Mouse (Mus musculus): ENCODE data around the gene Nrm. TPM values are rescaled to one million over a fixed set of nuclear protein-coding genes. Genes with fewer than 3 reads are reported as not detected.

Gene Nrm
- 38.0 and 41.2 TPM in 2 replicates for polyA plus RNA-seq (2015; fragmentation: Nextera tagmentation; extraction: Ambion mirVana)

DNA sequence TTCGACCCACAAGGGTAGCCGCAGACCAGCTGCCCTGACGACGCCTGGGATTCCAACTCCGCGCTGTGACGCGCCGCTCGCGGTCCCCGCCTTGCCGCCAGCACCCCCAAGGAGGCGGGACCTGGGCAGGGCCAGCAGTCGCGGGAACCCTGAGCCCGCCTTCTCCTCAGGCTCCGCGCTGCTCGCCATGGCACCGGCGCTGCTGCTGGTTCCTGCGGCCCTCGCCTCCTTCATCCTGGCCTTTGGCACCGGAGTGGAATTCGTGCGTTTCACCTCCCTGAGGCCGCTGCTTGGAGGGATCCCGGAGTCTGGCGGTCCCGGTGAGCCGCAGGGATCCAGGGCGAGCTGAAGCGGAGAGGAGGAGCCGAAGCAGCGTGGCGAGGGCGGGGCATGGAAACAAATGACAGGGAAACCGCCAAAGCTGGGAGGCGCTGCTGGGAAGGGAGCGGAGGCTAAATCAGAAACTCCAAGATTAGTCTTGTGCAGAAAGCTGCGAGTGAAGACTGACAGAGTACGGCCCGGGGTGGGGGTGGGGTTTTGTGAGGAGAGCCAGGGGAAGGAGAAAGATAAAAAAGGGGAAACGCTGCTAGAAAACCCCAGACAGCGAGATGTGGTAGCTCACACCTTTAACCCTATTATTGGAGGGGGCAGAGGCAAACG lies at the start of gene Nrm:
Gene Nrm, plus strand, starts transcription at position 121 of the 660 bp plus-strand sequence.

DNA sequence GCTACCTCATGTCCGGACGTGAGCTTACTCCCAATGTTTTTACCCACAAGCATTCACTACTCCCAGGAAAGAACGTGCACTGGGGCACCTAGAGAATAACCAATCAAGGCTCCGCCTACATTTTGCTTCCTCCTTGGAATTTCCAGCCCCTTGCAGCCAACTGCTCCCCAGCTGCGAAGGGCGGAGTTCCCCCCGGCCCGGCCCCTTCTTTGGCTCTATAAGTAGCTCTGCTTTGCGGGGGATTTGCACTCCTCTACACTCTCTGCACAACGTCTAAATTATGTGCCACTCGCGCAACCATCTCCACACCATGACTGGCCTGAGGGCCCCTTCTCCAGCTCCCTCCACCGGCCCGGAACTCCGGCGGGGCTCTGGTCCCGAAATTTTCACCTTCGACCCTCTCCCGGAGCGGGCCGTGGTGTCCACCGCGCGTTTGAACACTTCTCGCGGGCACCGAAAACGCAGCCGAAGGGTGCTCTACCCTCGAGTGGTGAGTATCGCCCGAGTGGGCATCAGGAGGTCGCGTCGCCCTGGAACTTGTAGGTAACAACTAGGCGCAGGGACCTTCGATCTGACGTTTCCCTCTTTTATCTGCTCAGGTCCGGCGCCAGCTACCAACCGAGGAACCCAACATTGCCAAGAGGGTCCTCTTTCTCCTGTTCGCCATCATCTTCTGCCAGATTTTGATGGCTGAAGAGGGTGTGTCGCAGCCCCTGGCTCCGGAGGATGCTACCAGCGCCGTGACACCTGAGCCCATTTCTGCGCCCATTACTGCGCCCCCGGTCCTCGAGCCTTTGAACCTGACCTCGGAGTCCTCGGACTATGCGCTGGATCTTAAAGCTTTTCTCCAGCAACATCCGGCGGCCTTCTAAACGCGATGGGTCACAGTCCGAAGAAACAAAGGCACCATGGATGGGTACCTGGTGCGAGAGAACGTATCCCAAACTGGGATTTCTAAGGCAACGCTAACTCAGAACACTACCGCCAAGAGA lies 39.4 kb upstream of the Nrm start, which contains the start of gene Ier3:
Gene Ier3, plus strand, starts transcription at position 246 of the 992 bp plus-strand sequence.

DNA sequence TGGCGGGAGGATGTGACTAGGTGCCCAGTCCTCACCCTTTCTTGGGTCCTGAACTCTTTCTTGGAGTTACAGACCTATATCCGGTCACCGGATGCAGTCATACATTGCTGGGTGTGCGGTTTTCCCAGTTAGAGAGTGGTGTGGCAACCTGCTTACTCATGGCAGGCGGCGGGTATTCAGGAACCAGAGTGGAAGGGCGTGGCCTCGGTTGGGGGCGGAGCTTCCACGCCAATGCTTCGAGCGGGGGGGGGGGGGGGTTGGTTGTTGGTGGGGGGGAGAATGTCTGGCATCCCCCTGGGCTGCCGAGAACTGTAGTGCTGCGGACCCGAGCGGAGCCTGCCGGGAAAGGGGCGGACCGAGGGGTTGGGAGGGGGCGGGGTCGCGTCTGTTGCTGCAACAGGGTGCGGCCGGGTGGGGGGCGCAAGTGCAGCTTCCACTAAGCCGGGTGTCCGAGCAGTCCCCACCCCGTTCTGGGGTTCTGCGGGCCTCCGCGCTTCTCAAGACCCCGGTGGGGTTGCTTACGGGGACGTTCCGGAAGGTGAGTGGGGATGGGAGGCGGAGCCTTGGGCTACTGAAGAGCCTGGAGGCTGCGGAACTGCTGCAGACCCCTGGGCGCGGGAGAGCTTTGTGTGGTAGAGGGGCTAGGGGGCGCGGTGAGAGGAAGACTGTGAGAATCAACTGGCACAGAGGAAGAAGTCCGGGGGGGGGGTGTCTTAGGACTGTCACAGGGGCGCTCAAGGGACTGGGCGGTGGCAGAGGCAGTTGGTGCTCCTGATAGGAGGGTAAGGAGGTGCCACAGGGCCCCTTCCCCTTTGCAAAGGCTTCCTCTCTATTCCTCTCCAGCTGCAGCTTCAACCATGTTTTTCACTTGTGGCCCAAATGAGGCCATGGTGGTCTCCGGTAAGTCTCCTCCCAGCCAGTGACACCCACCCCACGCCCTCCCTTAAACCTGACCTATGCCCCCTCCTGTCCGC lies 37.9 kb upstream of the Nrm start, which contains the start of gene Flot1:
Gene Flot1, plus strand, starts transcription at position 267 of the 974 bp plus-strand sequence.

DNA sequence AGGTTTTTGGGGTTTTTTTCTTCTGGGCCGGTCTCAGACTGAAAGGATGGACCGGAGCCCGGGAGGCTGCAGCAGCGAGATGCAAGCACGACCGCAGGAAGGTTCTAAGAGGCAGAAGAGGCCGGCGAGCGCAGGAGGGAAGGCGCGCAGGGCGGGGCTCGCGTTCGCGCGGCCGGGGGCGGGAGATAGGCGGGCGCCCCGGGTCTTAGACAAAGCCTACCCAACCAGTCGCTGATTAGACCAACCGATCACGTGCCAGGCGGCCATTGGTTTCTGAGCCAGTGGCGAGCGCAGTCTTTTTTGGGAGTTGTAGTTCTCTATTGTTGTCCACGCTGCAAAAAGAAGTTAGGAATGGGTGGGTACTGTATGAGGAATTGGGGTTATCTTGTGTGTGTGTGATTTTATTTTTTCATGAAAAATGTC lies 23.0 kb upstream of the Nrm start, which contains the start of gene Tubb5:
Gene Tubb5, minus strand, starts transcription at position 185 of the 423 bp plus-strand sequence.

DNA sequence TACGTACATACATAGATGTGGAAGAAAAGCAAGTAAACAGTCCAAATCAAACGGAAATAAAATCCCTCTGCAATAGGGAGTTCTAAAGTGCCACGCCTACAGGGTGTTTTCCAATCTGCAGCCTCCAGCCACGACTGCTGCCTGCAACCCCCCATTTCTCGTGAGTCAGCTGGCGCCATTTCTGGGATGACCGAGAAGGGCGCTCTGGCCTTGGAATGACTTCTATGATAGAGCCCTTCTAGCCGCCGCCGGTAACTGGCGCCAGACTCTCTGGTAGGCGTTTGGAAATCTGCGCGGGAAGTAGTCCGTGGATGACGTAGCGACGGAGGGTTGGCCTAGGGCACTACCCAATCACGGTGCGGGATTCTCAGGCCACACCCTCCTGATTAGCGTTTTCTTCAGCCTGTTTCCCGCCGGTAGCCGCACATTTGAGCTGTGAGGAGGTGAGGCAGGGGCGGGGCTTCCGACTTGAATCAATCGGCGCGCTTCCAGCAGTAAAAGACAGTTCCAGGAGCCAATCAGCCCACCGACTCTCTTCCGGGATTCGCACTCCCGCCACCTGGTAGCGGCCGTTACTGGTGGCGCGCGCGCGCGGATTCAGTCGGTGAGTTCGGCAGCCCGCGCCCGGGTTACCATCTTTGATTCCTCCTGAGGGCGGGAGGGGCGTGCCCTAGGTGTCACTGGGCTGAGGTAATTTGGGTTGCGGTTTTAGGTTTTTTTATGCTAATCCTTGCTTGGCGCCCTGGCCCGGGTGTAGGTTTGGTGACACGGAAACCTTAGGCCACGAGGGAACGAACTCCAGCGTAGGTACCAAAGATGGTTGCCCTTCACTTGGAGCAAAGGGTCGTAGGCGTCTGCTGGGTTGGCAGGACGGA lies 19.8 kb upstream of the Nrm start, which contains the start of gene Mdc1:
Gene Mdc1, plus strand, starts transcription at position 440 of the 875 bp plus-strand sequence.

DNA sequence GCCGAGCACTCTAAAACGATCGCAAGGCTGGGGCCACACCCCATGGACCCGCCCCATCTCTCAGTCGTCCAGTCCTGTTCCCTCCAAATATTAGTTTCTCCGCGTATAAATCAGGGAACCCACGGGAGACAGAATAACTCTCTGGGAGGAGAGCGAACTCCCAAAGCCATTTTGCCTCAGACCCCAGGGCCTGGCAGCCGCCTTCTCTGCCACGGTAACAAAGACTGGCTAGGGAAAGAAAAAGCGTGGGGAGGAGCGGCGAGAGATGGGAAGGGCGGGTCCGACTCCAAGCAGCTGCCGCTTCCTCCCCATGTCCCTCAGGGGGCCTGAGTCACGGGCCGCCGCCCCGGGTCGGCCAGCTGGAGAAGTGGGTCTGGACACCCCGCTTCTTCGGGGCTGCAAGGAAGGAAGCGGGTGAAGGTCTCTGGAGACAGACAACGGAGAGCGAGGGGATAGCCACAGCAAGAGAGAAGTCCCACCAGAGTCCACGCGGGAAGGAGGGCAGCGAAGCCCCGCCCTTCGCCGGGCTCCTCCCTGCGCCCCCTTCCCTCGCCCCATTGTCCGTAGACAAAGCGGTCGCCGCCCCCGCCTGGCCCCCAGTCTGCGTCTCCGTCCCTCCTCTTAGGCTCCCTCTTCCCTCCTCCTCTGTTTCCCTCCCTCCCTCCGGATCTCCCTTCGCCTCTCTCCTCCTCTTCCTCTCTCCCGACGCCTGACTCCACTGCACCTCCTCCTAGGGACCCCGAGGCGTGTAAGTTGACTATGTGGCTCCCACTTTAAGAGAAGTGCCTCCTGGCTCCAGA lies 4.6 kb downstream of the Nrm start, which contains the start of gene Ppp1r18:
Gene Ppp1r18, plus strand, starts transcription at position 113 of the 800 bp plus-strand sequence.

DNA sequence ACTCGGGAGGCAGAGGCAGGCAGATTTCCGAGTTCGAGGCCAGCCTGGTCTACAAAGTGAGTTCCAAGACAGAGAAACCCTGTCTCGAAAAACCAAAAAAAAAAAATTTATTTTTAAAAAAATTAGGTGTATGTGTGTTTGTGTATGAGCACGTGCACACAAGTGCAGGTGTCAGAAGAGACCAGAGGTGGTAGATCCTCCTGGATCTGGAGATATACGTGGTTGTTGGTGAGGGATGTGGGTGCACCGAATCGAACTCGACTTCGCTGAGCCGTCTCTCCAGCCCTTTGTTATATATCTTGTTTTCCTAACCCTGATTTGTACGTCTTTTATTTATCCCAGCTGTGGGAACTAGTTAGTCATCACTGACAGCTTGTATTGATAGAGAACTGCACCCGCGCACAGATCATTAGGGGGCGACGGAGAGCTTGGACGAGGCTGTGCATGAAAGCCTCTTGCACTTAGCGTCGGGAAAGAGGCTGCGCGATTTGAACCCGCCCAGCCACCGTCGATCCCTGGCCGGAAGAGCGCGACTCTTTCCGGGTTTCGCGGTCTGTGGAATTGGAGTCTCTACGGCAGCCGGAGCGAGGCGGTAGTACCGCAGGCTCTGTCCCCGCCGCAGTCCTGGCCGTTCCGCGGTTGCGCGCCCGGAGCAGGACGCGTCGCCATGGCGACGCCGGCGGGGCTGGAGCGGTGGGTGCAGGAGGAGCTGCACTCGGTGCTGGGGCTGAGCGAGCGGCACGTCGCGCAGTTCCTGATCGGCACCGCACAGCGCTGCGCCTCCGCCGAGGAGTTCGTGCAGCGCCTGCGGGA lies 18.3 kb downstream of the Nrm start, which contains the start of gene Dhx16:
Gene Dhx16, plus strand, starts transcription at position 575 of the 813 bp plus-strand sequence.

DNA sequence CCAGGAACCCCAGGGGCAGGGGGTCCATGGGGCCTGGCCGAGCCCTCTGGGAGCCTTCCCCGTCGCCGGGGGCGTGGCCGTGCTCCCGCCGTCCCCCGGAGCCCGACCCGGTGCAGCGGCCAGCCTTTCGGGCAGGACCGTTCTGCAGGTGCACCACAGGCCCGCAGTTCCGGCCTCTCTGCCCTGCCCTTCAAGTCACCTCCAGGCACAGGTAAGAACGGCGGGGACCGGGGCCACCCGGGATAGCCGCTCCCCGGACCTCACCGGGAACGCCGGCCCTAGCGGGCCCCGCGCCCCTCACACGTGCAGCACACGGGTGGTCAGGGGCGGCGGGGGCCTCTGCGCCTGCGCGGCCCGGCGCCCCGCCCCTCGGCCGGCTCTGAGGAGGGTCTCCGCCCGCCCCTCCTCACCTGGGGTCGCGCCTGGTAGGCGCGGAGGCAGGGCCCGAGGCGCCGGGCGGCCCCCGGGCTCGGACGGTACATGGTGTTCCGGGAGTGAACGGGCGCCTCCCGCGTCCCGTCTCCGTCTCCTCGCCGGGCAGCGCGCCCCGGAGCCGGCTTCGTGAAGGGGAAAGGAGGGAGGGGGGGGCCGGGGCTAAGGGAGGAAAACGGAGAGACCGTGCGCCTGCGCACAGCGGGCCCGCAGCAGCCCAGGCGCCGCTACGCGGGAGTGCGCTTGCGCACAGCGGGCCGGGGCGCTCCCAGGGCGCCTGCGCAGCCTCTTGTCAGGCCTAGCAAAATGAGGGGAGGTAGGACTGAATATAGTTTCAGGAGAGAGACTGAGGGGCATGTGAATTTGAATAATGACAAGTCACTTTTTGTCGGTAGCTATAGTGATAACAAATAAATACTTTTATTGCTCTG lies 35.9 kb downstream of the Nrm start, which contains the start of gene 2310061I04Rik:
Gene 2310061I04Rik, minus strand, starts transcription at position 651 of the 863 bp plus-strand sequence.

DNA sequence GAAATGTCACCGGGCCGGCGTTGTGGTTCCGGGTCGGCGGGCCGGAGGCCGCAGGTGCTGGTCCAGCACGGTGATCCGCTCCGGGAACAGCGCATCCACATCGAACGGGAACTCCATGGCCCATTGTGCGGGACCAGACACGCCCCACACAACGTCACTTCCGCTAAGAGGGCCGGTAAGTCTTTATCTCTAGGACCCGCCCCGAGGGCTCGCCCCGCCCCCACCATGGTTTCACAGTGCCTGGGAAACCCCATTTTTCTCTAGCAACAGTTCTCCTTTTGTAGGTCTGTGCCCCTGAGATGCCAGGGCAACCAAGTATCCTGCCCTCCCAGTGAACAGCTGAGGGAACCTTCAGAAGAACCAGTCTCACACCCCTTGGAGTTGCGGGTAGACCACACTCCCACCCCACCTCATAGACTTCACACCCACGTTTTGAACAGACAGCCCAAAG lies 48.8 kb downstream of the Nrm start, which contains the start of gene Atat1:
Gene Atat1, minus strand, starts transcription at position 157 of the 451 bp plus-strand sequence.

Other genes with a start within 250 kb of the Nrm start
- gene Gm9573, start 234.7 kb upstream of the Nrm start, polyA plus RNA-seq (2015; fragmentation: Nextera tagmentation; extraction: Ambion mirVana), result not detected in 2 replicates
- 0.07 and 0.12 TPM in 2 replicates for gene Mucl3, start 217.6 kb upstream of the Nrm start, polyA plus RNA-seq (2015; fragmentation: Nextera tagmentation; extraction: Ambion mirVana)
- gene Vars2, start 193.7 kb upstream of the Nrm start, polyA plus RNA-seq (2015; fragmentation: Nextera tagmentation; extraction: Ambion mirVana), result 7.5 and 7.6 TPM in 2 replicates
- 23.5 and 25.8 TPM in 2 replicates for gene Gtf2h4, start 187.6 kb upstream of the Nrm start, polyA plus RNA-seq (2015; fragmentation: Nextera tagmentation; extraction: Ambion mirVana)
- gene Ddr1, start 156.7 kb upstream of the Nrm start, polyA plus RNA-seq (2015; fragmentation: Nextera tagmentation; extraction: Ambion mirVana), result 13.8 and 18.6 TPM in 2 replicates
- 32.9 and 36.5 TPM in 2 replicates for gene Ier3, start 39.6 kb upstream of the Nrm start, polyA plus RNA-seq (2015; fragmentation: Nextera tagmentation; extraction: Ambion mirVana)
- 45.6 and 54.3 TPM in 2 replicates for gene Flot1, start 38.1 kb upstream of the Nrm start, polyA plus RNA-seq (2015; fragmentation: Nextera tagmentation; extraction: Ambion mirVana)
- 563 and 593 TPM in 2 replicates for gene Tubb5, start 23.0 kb upstream of the Nrm start, polyA plus RNA-seq (2015; fragmentation: Nextera tagmentation; extraction: Ambion mirVana)
- gene Mdc1, start 19.8 kb upstream of the Nrm start, polyA plus RNA-seq (2015; fragmentation: Nextera tagmentation; extraction: Ambion mirVana), result 6.5 and 7.6 TPM in 2 replicates
- 28.7 and 37.7 TPM in 2 replicates for gene Ppp1r18, start 4.3 kb downstream of the Nrm start, polyA plus RNA-seq (2015; fragmentation: Nextera tagmentation; extraction: Ambion mirVana)
- gene Dhx16, start 18.5 kb downstream of the Nrm start, polyA plus RNA-seq (2015; fragmentation: Nextera tagmentation; extraction: Ambion mirVana), result 33.5 and 34.1 TPM in 2 replicates
- 16.2 and 16.7 TPM in 2 replicates for gene 2310061I04Rik, start 36.1 kb downstream of the Nrm start, polyA plus RNA-seq (2015; fragmentation: Nextera tagmentation; extraction: Ambion mirVana)
- 9.9 and 11.9 TPM in 2 replicates for gene Atat1, start 48.8 kb downstream of the Nrm start, polyA plus RNA-seq (2015; fragmentation: Nextera tagmentation; extraction: Ambion mirVana)
- gene Mrps18b, start 55.1 kb downstream of the Nrm start, polyA plus RNA-seq (2015; fragmentation: Nextera tagmentation; extraction: Ambion mirVana), result 71.9 and 77.8 TPM in 2 replicates
- gene Ppp1r10, start 55.1 kb downstream of the Nrm start, polyA plus RNA-seq (2015; fragmentation: Nextera tagmentation; extraction: Ambion mirVana), result 17.4 and 18.4 TPM in 2 replicates
- 75.9 and 76.2 TPM in 2 replicates for gene Abcf1, start 108.4 kb downstream of the Nrm start, polyA plus RNA-seq (2015; fragmentation: Nextera tagmentation; extraction: Ambion mirVana)
- gene Gnl1, start 118.5 kb downstream of the Nrm start, polyA plus RNA-seq (2015; fragmentation: Nextera tagmentation; extraction: Ambion mirVana), result 18.4 and 21.0 TPM in 2 replicates
- 8.6 and 11.4 TPM in 2 replicates for gene Prr3, start 118.9 kb downstream of the Nrm start, polyA plus RNA-seq (2015; fragmentation: Nextera tagmentation; extraction: Ambion mirVana)
- gene H2-T24, start 159.2 kb downstream of the Nrm start, polyA plus RNA-seq (2015; fragmentation: Nextera tagmentation; extraction: Ambion mirVana), result 9.8 and 11.7 TPM in 2 replicates
- 38.3 and 49.1 TPM in 2 replicates for gene H2-T23, start 171.5 kb downstream of the Nrm start, polyA plus RNA-seq (2015; fragmentation: Nextera tagmentation; extraction: Ambion mirVana)
- 10.0 and 15.3 TPM in 2 replicates for gene H2-T22, start 181.4 kb downstream of the Nrm start, polyA plus RNA-seq (2015; fragmentation: Nextera tagmentation; extraction: Ambion mirVana)
- gene Gm6034, start 181.6 kb downstream of the Nrm start, polyA plus RNA-seq (2015; fragmentation: Nextera tagmentation; extraction: Ambion mirVana), result not detected in 2 replicates
- gene Gm11127, start 197.1 kb downstream of the Nrm start, polyA plus RNA-seq (2015; fragmentation: Nextera tagmentation; extraction: Ambion mirVana), result not detected in 2 replicates

Measured in spleen, postnatal 0 days (tissue).